Mouse (Mus musculus): ENCODE results near the gene Vps41.

The Vps41 gene

DNA sequence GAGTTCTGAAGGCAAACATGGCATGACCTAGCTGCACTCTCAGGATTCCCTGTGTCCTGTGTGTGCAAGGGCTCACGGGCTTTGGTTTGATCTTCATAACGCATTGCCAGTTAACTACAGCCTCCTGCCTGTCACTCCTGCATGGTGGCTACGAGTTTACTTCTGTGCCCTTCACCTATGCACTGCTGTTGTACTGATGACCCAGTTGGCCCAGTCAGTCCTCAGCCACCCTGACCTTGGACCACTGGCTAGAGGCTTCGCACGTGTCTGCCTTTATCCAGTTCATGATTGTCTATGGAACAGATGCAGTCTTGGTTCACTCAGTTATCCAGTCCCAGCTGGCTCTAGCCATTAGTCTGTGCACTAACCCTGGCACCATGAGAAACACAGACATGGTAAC lies 151.7 kb downstream of the Vps41 start:
- no peak for DNase-seq (ENCODE audit: low spot score)

DNA sequence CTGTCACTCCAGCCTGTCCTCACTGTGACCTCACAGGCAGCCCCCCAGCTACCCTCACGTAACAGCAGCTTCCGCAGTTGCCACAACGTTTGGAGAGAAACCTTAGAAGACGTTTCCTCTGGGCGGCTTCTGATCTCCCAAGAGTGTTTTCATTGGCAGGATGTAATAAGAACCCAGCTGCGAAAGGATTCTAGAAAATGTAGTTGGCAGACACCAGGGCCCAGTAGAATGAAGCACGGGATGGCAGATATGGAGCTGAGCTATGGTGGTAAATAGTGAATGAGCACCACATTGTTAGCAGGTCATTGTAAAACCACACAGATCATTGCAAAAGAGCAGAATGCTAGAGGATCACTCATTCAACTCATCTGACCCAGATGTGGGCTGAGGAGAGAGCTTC lies 158.2 kb downstream of the Vps41 start:
- no peak for DNase-seq (ENCODE audit: low spot score)

GRCm38 (mm10) chr13:18892910-18893309 lies 175.8 kb downstream of the Vps41 start:
- DNase-seq (ENCODE audit: low spot score), result peak; percentile 47

DNA sequence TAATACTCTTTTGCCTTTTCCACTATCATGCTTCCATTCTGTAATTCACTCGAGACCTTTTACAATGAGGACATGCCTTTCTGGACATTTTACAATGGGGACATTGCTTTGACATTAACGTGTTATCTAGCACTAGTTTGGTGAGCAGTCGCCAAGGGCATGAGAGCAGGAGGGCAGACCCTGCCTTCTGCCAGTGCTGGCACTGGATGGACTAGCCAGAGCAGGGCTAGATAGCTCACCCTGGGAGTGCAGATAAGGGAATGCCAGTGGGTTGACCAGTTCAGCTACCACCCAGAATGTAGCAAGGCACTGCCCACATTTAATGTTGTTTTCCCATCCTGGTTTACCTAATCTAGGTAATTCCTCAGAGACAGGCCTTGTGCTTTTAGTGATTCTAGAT lies 179.7 kb downstream of the Vps41 start:
- no peak for DNase-seq (ENCODE audit: low spot score)

DNA sequence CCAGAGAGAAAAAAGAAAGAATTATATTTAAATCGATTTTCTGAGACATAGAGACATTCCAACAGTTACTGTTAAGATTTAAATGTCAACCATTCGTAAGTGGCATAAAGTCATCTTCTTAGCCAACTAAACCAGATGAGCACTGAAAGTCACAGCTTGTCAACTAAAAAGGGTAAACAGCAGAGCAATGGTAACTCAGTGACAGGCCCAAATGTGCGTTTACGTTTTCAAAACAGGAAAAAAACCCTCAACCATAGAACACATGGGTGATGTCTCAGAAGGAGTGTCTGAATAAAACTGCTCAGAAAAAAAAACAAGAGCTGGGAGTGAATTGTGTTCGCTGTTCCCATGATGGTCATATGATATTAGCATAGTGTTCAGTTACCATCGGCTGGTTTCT lies 186.5 kb downstream of the Vps41 start:
- DNase-seq (ENCODE audit: low spot score), result no peak

- no peak for DNase-seq (ENCODE audit: low spot score)
Observed at GRCm38 (mm10) chr13:18914774-18915173, 197.7 kb downstream of the Vps41 start.
